Mouse (Mus musculus): ENCODE measurements around the gene Art1. TPM values are rescaled to one million over a fixed set of nuclear protein-coding genes. Genes with fewer than 3 reads are reported as not detected.

Art1 gene
- polyA plus RNA-seq, 1 experiment from 2014 or later = 8.0 TPM

Other genes starting within 250 kb of the Art1 start
- gene Folr2, start 244.5 kb upstream of the Art1 start, polyA plus RNA-seq (2016; fragmentation: Nextera tagmentation; extraction: Ambion mirVana) = not detected in 2 replicates
- gene Anapc15, start 238.0 kb upstream of the Art1 start, polyA plus RNA-seq (2016; fragmentation: Nextera tagmentation; extraction: Ambion mirVana) = 58.0 and 61.0 TPM in 2 replicates
- 4.1 TPM in 2 replicates for gene Folr1, start 231.0 kb upstream of the Art1 start, polyA plus RNA-seq (2016; fragmentation: Nextera tagmentation; extraction: Ambion mirVana)
- 128 and 131 TPM in 2 replicates for gene Lamtor1, start 195.8 kb upstream of the Art1 start, polyA plus RNA-seq (2016; fragmentation: Nextera tagmentation; extraction: Ambion mirVana)
- gene Tomt, start 195.4 kb upstream of the Art1 start, polyA plus RNA-seq (2016; fragmentation: Nextera tagmentation; extraction: Ambion mirVana) = 0.42 and 0.45 TPM in 2 replicates
- 4.2 and 5.0 TPM in 2 replicates for gene Lrrc51, start 167.8 kb upstream of the Art1 start, polyA plus RNA-seq (2016; fragmentation: Nextera tagmentation; extraction: Ambion mirVana)
- gene Numa1, start 167.6 kb upstream of the Art1 start, polyA plus RNA-seq (2016; fragmentation: Nextera tagmentation; extraction: Ambion mirVana) = 67.8 and 70.6 TPM in 2 replicates
- gene Il18bp, start 83.1 kb upstream of the Art1 start, polyA plus RNA-seq (2016; fragmentation: Nextera tagmentation; extraction: Ambion mirVana) = 1.8 TPM in 2 replicates
- gene Rnf121, start 36.3 kb upstream of the Art1 start, polyA plus RNA-seq (2016; fragmentation: Nextera tagmentation; extraction: Ambion mirVana) = 19.9 and 21.3 TPM in 2 replicates
- 26.5 and 27.5 TPM in 2 replicates for gene Xndc1, start 36.2 kb upstream of the Art1 start, polyA plus RNA-seq (2016; fragmentation: Nextera tagmentation; extraction: Ambion mirVana)
- gene Xntrpc, start 36.0 kb upstream of the Art1 start, polyA plus RNA-seq (2016; fragmentation: Nextera tagmentation; extraction: Ambion mirVana) = 0.90 and 1.5 TPM in 2 replicates
- 0.15 and 0.58 TPM in 2 replicates for gene Trpc2, start 18.6 kb upstream of the Art1 start, polyA plus RNA-seq (2016; fragmentation: Nextera tagmentation; extraction: Ambion mirVana)
- gene Art5, start 7.7 kb downstream of the Art1 start, polyA plus RNA-seq (2016; fragmentation: Nextera tagmentation; extraction: Ambion mirVana) = 1.4 and 2.3 TPM in 2 replicates
- gene Chrna10, start 15.1 kb downstream of the Art1 start, polyA plus RNA-seq (2016; fragmentation: Nextera tagmentation; extraction: Ambion mirVana) = not detected in 2 replicates
- gene Nup98, start 108.4 kb downstream of the Art1 start, polyA plus RNA-seq (2016; fragmentation: Nextera tagmentation; extraction: Ambion mirVana) = 35.8 and 38.1 TPM in 2 replicates
- gene Pgap2, start 108.5 kb downstream of the Art1 start, polyA plus RNA-seq (2016; fragmentation: Nextera tagmentation; extraction: Ambion mirVana) = 50.7 and 55.6 TPM in 2 replicates
- 41.9 and 42.7 TPM in 2 replicates for gene Rhog, start 154.3 kb downstream of the Art1 start, polyA plus RNA-seq (2016; fragmentation: Nextera tagmentation; extraction: Ambion mirVana)
- 16.8 and 19.1 TPM in 2 replicates for gene Stim1, start 166.1 kb downstream of the Art1 start, polyA plus RNA-seq (2016; fragmentation: Nextera tagmentation; extraction: Ambion mirVana)